Mouse (Mus musculus) G1E (cell line): ENCODE measurements around the gene Hps4. TPM values are rescaled to one million over a fixed set of nuclear protein-coding genes. Genes with fewer than 3 reads are reported as not detected.

Experiments used
- ATAC-seq: 2 replicates; pipeline ENCODE4 v1.8.0; 2016; ENCODE audit warnings: mild to moderate bottlenecking; ENCODE audit not compliant: insufficient number of reproducible peaks, poor library complexity, low FRiP score, severe bottlenecking; ENCODE audit errors: extremely low read depth
- DNase-seq: peaks from one replicate; pipeline ENCODE4 v3.0.0; 2012; ENCODE audit warnings: low spot score
- H3K27me3 ChIP-seq: 2 replicates; pipeline ENCODE4 v1.6.1; 2012; ENCODE audit warnings: mild to moderate bottlenecking, low read length, inconsistent platforms; ENCODE audit not compliant: insufficient read depth
- H3K36me3 ChIP-seq: replicated peaks from 2 replicates; pipeline ENCODE3; 2012; ENCODE audit warnings: mild to moderate bottlenecking, inconsistent platforms
- H3K4me1 ChIP-seq: 2 replicates; pipeline ENCODE4 v1.6.1; 2012; ENCODE audit warnings: low read depth, low read length, inconsistent platforms, mixed read lengths; ENCODE audit not compliant: insufficient read depth
- H3K4me3 ChIP-seq: 2 replicates; pipeline ENCODE4 v1.5.1; 2012; ENCODE audit warnings: low read depth, mild to moderate bottlenecking, inconsistent platforms, low read length, moderate library complexity, mixed read lengths
- H3K9me3 ChIP-seq: replicated peaks from 2 replicates; pipeline ENCODE4 v1.6.1; 2012; ENCODE audit warnings: inconsistent platforms
- CTCF ChIP-seq: IDR thresholded peaks from 2 replicates; pipeline ENCODE4 v1.5.1; 2012; ENCODE audit warnings: low read depth, low read length, inconsistent platforms, mixed read lengths
- GATA1 ChIP-seq: IDR thresholded peaks from 2 replicates; pipeline ENCODE4 v1.6.1; 2012; ENCODE audit warnings: borderline replicate concordance, low read length, inconsistent platforms, mixed read lengths
- GATA2 ChIP-seq: IDR thresholded peaks from 2 replicates; pipeline ENCODE4 v1.6.1; 2012; ENCODE audit warnings: low read depth, low read length, inconsistent platforms, borderline replicate concordance
- POLR2AphosphoS5 ChIP-seq: IDR thresholded peaks from 2 replicates; pipeline ENCODE4 v1.6.1; 2012; ENCODE audit warnings: low read depth, low read length, inconsistent platforms; ENCODE audit not compliant: insufficient replicate concordance
- TAL1 ChIP-seq: conservative IDR thresholded peaks from 2 replicates; pipeline ENCODE4 v1.6.1; 2012; ENCODE audit warnings: low read depth, low read length, inconsistent platforms, mixed read lengths
- polyA plus RNA-seq: library from polyadenylated mRNA; stranded (reverse); fragments of >175 nt; gene quantifications from 2 replicates; pipeline ENCODE4 v1.2.3, GENCODE M21; 2012
- total RNA-seq, 2 experiments: library from RNA; stranded (forward) in 1 of 2; stranded (reverse) in 1 of 2; fragments of 200-1000 nt in 1 of 2; fragments of >200 nt in 1 of 2; fragmentation: Nextera tagmentation in 1 of 2; gene quantifications; 2 replicates each; pipeline ENCODE4 v1.2.3; 2014 to 2017

Hps4 gene
- 31.7 and 33.8 TPM in 2 replicates for total RNA-seq (2014; fragmentation: Nextera tagmentation)
- total RNA-seq (2017), result 16.7 and 21.5 TPM in 2 replicates
- polyA plus RNA-seq, result 40.7 and 47.7 TPM in 2 replicates

GRCm38 (mm10) chr5:112342463-112343204 is at the start of gene Hps4, which contains the start of gene Srrd:
Hps4 (plus strand) TSS chr5:112343083.
Srrd (minus strand) TSS chr5:112343040.
- H3K36me3 ChIP-seq, result peaks cover 71% of the 10 kb centered on the region
- ATAC-seq (peak; percentile 34; the same call in 1 of the 2 replicates), DNase-seq (peak; percentile 81)
- peak within 1 kb of the TSS; percentile 91 for H3K4me3 ChIP-seq
- no peaks in the 10 kb centered on the region for H3K9me3 ChIP-seq
- TF ChIP-seq TAL1 (no peak), CTCF (no peak), GATA2 (no peak), POLR2AphosphoS5 (no peak), GATA1 (no peak)
- no peaks in the 10 kb centered on the region for H3K27me3 ChIP-seq
- H3K4me1 ChIP-seq, result peaks cover 71% of the 10 kb centered on the region

GRCm38 (mm10) chr5:112293800-112294199 is 49.1 kb upstream of the Hps4 start:
- H3K4me3 ChIP-seq, result no peak overlapping the region
- DNase-seq, result no peak
- TF ChIP-seq CTCF (no peak), GATA2 (no peak), POLR2AphosphoS5 (no peak), GATA1 (no peak), TAL1 (no peak)
- H3K4me1 ChIP-seq, result peaks cover 98% of the 10 kb centered on the region
- peaks cover 92% of the 10 kb centered on the region for H3K36me3 ChIP-seq
- no peaks in the 10 kb centered on the region for H3K27me3 ChIP-seq
- no peak for ATAC-seq
- no peaks in the 10 kb centered on the region for H3K9me3 ChIP-seq

DNA sequence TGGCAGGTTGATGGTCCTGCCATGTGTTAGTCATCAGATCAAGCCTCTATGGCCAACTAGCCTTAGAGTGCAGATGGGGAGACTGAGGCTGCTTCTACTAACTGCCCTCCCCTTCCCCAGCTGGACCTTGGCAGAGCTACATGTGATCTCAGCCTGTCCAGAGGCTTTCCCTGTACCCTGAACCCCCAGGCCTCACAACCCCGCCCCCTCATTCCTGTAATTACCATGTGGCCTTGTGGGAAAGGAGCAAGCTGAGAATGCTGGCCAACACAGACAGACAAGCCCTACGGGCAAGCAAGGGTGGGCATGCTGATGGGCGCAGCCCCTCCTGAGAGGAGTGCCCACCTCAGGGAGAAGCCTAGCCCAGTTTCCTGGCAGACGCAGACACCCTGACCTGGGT is 48.2 kb upstream of the Hps4 start:
- peaks cover 98% of the 10 kb centered on the region for H3K4me1 ChIP-seq
- TF ChIP-seq TAL1 (no peak), POLR2AphosphoS5 (no peak)
- DNase-seq (no peak), ATAC-seq (no peak)
- no peaks in the 10 kb centered on the region for H3K27me3 ChIP-seq
- H3K4me3 ChIP-seq, result peak overlapping the region; percentile 48; the same call in 1 of the 2 replicates
- peaks cover 95% of the 10 kb centered on the region for H3K36me3 ChIP-seq
- no peaks in the 10 kb centered on the region for H3K9me3 ChIP-seq

- ATAC-seq (peak; percentile 30; the same call in 1 of the 2 replicates), DNase-seq (peak; percentile 46)
- H3K4me1 ChIP-seq, result peaks cover 99% of the 10 kb centered on the region
- no peaks in the 10 kb centered on the region for H3K9me3 ChIP-seq
- peaks cover 95% of the 10 kb centered on the region for H3K36me3 ChIP-seq
- peak overlapping the region; percentile 48; the same call in 1 of the 2 replicates for H3K4me3 ChIP-seq
- H3K27me3 ChIP-seq, result no peaks in the 10 kb centered on the region
- TF ChIP-seq CTCF, result no peak
- no peak for TF ChIP-seq POLR2AphosphoS5
- TF ChIP-seq GATA1, result no peak
- TF ChIP-seq TAL1, result no peak
- no peak for TF ChIP-seq GATA2
These were observed 47.7 kb upstream of the Hps4 start for GRCm38 (mm10) chr5:112295162-112295561.

GRCm38 (mm10) chr5:112295564-112295963 is 47.3 kb upstream of the Hps4 start:
- Histone ChIP-seq H3K27me3 (no peaks in the 10 kb centered on the region), H3K36me3 (peaks cover 95% of the 10 kb centered on the region), H3K4me3 (peak overlapping the region; percentile 2; the same call in 1 of the 2 replicates), H3K9me3 (no peaks in the 10 kb centered on the region), H3K4me1 (peaks cover 99% of the 10 kb centered on the region)
- no peak for DNase-seq
- ATAC-seq, result no peak
- no peak for TF ChIP-seq GATA2
- no peak for TF ChIP-seq CTCF
- no peak for TF ChIP-seq TAL1
- no peak for TF ChIP-seq GATA1
- TF ChIP-seq POLR2AphosphoS5, result no peak

DNA sequence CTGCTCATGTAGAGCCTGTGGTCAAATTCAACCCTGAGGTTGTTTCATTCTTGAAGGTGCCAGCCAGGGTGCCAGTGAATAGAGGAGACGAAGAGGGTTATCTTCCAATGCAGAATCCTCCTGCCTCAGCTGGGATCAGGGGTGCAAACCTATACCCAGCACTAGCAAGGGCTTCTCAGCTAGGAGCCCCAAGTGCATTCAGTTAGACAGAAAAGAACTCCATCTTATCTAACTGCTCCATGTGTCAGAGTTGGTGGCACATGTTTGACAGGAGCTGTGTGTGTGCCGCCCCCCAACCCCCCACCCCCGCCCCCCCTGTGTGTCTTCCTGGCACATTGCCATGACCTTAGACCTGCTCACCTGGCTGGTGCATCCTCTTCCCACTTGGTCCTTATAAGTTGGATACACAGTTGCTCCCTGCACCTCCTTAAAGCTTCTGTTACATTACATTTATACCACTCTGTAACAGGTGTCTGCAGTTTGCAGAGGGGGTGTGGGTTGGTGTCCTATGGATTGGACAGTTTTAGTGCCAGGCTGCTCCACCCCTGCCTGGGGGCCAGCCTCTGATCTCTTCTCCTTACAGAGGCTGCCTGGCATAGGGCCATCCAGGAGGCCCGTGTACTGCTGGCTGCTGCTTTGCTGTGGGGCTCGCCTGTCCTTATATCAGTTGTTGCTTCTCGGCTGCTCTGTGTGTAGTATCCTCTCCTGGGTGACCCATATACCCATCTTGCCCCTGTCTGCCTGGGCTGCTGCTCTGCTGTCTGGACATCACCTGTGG is 46.3 kb upstream of the Hps4 start:
- peak; percentile 54 for DNase-seq

More for the DNA sequence above, 46.3 kb upstream of the Hps4 start:
- TF ChIP-seq GATA1 (no peak), TAL1 (peak; percentile 15; the same call in 1 of the 2 replicates)
- Histone ChIP-seq H3K4me3 (no peak overlapping the region; the same call in 1 of the 2 replicates), H3K4me1 (peaks cover 99% of the 10 kb centered on the region), H3K36me3 (peaks cover 95% of the 10 kb centered on the region), H3K27me3 (no peaks in the 10 kb centered on the region), H3K9me3 (no peaks in the 10 kb centered on the region)
- peak; percentile 9; the same call in 1 of the 2 replicates for ATAC-seq
